Mouse (Mus musculus): ENCODE data around the gene OR5BS1P. TPM values are rescaled to one million over a fixed set of nuclear protein-coding genes. Genes with fewer than 3 reads are reported as not detected.
"Not testable (repeated sequence)": the region's sequence is repeated elsewhere in the genome, so short reads cannot be mapped to it uniquely, and the experiment has no call there.

OR5BS1P gene
- polyA plus RNA-seq, 1 experiment from 2014 or later: not detected

GRCm38 (mm10) chr15:98512799-98513321, 43.2 kb downstream of the OR5BS1P start:
- H3K9me3 ChIP-seq (ENCODE audit: control insufficient read depth, low read length): no peaks in the 10 kb centered on the region
- no peak overlapping the region for H3K9ac ChIP-seq (replicated peaks; ENCODE audit: low read depth, low read length)
- H3K36me3 ChIP-seq (ENCODE audit: control insufficient read depth, insufficient read depth): peaks cover 2% of the 10 kb centered on the region; the same call in 1 of the 2 replicates
- 63% methylated on average over 17 of the region's 17 CpGs for WGBS
- peaks cover 4% of the 10 kb centered on the region; the same call in 1 of the 2 replicates for H3K4me1 ChIP-seq (replicated peaks; ENCODE audit: control insufficient read depth, insufficient read depth, low read length)
- H3K4me2 ChIP-seq (ENCODE audit: low read length): no peak overlapping the region
- no peak overlapping the region for H3K27ac ChIP-seq (ENCODE audit: low read length)
- no peak for ATAC-seq
- H3K4me3 ChIP-seq (replicated peaks; ENCODE audit: low read length): no peak overlapping the region
- no peaks in the 10 kb centered on the region for H3K27me3 ChIP-seq (replicated peaks; ENCODE audit: control insufficient read depth, insufficient read depth, low read length)

GRCm38 (mm10) chr15:98513676-98514075, 44.0 kb downstream of the OR5BS1P start:
- H3K9ac ChIP-seq (replicated peaks; ENCODE audit: low read depth, low read length); H3K4me2 ChIP-seq (ENCODE audit: low read length); H3K27me3 ChIP-seq (replicated peaks; ENCODE audit: control insufficient read depth, insufficient read depth, low read length); H3K4me1 ChIP-seq (replicated peaks; ENCODE audit: control insufficient read depth, insufficient read depth, low read length); H3K4me3 ChIP-seq (replicated peaks; ENCODE audit: low read length); H3K9me3 ChIP-seq (ENCODE audit: control insufficient read depth, low read length); H3K36me3 ChIP-seq (ENCODE audit: control insufficient read depth, insufficient read depth); ATAC-seq; H3K27ac ChIP-seq (ENCODE audit: low read length): not testable (repeated sequence)
- WGBS: 57% methylated on average over 3 of the region's 3 CpGs

DNA sequence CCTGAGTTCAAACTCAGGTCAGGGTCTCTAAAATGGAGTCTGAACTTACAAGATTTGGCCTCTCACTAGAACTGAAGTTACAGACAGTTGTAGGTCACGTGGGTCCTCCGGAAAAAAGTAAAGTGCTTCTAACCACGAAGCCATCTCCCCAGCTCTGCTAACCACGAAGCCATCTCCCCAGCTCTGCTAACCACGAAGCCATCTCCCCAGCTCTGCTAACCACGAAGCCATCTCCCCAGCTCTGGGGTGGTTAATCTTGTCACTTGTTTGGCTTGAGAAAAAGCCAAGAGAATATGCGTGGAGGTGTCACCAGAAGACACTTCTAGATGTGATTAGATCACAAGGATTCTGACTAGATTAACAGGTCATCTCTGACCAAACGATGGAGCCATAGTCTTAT, 44.5 kb downstream of the OR5BS1P start:
- no peaks in the 10 kb centered on the region for H3K27me3 ChIP-seq (replicated peaks; ENCODE audit: control insufficient read depth, insufficient read depth, low read length)

DNA sequence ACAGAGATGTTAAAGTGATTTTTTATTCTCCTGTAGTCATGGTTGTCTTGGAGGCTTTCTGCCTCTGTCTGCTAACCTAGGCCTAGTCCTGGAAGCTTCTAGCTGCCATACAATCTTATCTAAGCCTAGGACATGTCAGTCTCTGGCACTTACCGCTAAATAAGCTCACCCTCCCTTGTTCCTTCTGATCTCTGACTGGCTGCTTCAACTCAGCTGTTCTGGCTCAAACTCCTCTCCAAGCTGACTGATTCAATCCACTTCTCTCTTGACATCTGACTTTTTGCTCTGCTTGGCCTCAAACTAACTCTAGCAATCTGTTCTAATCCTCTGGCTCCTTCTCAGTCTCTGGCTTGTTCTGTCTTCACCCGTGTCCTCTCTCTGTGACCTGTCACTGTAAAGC, 45.1 kb downstream of the OR5BS1P start:
- ATAC-seq; H3K9me3 ChIP-seq (ENCODE audit: control insufficient read depth, low read length); H3K27me3 ChIP-seq (replicated peaks; ENCODE audit: control insufficient read depth, insufficient read depth, low read length); H3K4me2 ChIP-seq (ENCODE audit: low read length); H3K4me3 ChIP-seq (replicated peaks; ENCODE audit: low read length); H3K9ac ChIP-seq (replicated peaks; ENCODE audit: low read depth, low read length); H3K27ac ChIP-seq (ENCODE audit: low read length); H3K4me1 ChIP-seq (replicated peaks; ENCODE audit: control insufficient read depth, insufficient read depth, low read length); H3K36me3 ChIP-seq (ENCODE audit: control insufficient read depth, insufficient read depth): not testable (repeated sequence)
- WGBS: 83% methylated on average over 2 of the region's 2 CpGs

More for the DNA sequence above, 44.5 kb downstream of the OR5BS1P start:
- H3K36me3 ChIP-seq (ENCODE audit: control insufficient read depth, insufficient read depth): peaks cover 5% of the 10 kb centered on the region; the same call in 1 of the 2 replicates
- H3K27ac ChIP-seq (ENCODE audit: low read length): no peak overlapping the region
- WGBS: 84% methylated on average over 8 of the region's 8 CpGs
- no peak overlapping the region for H3K4me2 ChIP-seq (ENCODE audit: low read length)
- no peak for ATAC-seq
- no peak overlapping the region for H3K9ac ChIP-seq (replicated peaks; ENCODE audit: low read depth, low read length)
- no peaks in the 10 kb centered on the region for H3K9me3 ChIP-seq (ENCODE audit: control insufficient read depth, low read length)
- no peak overlapping the region for H3K4me3 ChIP-seq (replicated peaks; ENCODE audit: low read length)
- peaks cover 4% of the 10 kb centered on the region; the same call in 1 of the 2 replicates for H3K4me1 ChIP-seq (replicated peaks; ENCODE audit: control insufficient read depth, insufficient read depth, low read length)

DNA sequence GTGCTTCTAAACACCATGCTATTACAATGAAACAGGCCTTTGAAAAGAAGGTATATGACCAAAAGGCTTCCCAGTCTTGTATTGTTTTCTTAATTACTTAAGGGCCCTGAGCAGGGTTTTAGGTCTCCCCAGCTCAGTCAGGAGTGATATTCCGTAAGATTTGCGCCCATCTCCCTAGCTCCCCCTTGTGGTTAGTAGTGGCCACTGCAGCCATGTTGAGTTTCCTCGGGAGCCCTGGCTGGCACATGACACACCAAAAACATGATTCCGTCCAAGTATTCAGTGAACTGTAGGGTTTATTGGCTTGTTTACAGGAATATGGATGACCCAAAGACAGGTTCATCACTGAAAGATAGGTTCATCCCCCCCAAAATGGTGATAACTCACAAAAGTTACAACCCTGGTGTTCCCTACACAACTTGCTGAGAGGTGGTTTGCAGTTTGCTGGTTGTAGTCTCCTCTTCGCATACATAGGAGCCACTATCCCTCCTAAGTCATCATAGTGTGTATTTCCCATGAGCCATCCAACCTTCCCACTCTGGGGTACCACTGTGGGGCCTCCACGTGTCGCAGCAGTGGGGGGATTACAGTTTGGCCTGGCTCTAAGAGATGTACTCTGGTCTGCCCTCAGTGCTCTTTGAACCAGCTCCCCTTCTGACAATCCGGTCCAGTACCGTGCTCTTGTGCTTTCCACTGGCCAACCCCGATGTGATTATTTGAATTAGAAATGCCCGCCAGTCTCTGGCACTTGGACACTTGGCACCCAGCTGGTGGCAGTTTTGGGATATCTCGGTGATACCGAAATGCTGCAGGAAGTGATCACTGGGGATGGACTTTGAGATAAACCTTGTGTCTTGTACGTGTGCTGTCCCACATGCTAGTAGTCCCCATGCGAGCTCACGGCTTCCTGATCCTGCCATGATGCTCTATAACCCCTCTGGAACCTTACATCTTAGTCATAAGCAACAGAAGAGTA, 48.0 kb downstream of the OR5BS1P start:
- Histone ChIP-seq H3K36me3 (ENCODE audit: control insufficient read depth, insufficient read depth) (peaks cover 24% of the 10 kb centered on the region), H3K27ac (ENCODE audit: low read length) (no peak overlapping the region), H3K27me3 (replicated peaks; ENCODE audit: control insufficient read depth, insufficient read depth, low read length) (no peaks in the 10 kb centered on the region), H3K9ac (replicated peaks; ENCODE audit: low read depth, low read length) (no peak overlapping the region), H3K4me3 (replicated peaks; ENCODE audit: low read length) (no peak overlapping the region), H3K9me3 (ENCODE audit: control insufficient read depth, low read length) (no peaks in the 10 kb centered on the region), H3K4me2 (ENCODE audit: low read length) (no peak overlapping the region), H3K4me1 (replicated peaks; ENCODE audit: control insufficient read depth, insufficient read depth, low read length) (no peaks in the 10 kb centered on the region)
- ATAC-seq: no peak
- WGBS: 69% methylated on average over 16 of the region's 16 CpGs

- H3K36me3 ChIP-seq (ENCODE audit: control insufficient read depth, insufficient read depth): peaks cover 40% of the 10 kb centered on the region
- 87% methylated on average over 3 of the region's 3 CpGs for WGBS
These were observed 51.5 kb downstream of the OR5BS1P start for GRCm38 (mm10) chr15:98521245-98521644.

GRCm38 (mm10) chr15:98526057-98526456, 56.4 kb downstream of the OR5BS1P start:
- ATAC-seq: no peak
- H3K27ac ChIP-seq (ENCODE audit: low read length): no peak overlapping the region
- no peak overlapping the region for H3K4me3 ChIP-seq (replicated peaks; ENCODE audit: low read length)
- H3K9ac ChIP-seq (replicated peaks; ENCODE audit: low read depth, low read length): no peak overlapping the region
- no peaks in the 10 kb centered on the region for H3K4me1 ChIP-seq (replicated peaks; ENCODE audit: control insufficient read depth, insufficient read depth, low read length)
- no peak overlapping the region for H3K4me2 ChIP-seq (ENCODE audit: low read length)
- WGBS: 55% methylated on average over 5 of the region's 5 CpGs
- H3K9me3 ChIP-seq (ENCODE audit: control insufficient read depth, low read length): no peaks in the 10 kb centered on the region
- H3K27me3 ChIP-seq (replicated peaks; ENCODE audit: control insufficient read depth, insufficient read depth, low read length): no peaks in the 10 kb centered on the region
- peaks cover 49% of the 10 kb centered on the region for H3K36me3 ChIP-seq (ENCODE audit: control insufficient read depth, insufficient read depth)

More at GRCm38 (mm10) chr15:98521245-98521644, 51.5 kb downstream of the OR5BS1P start:
- Histone ChIP-seq H3K9me3 (ENCODE audit: control insufficient read depth, low read length) (no peaks in the 10 kb centered on the region), H3K4me1 (replicated peaks; ENCODE audit: control insufficient read depth, insufficient read depth, low read length) (no peaks in the 10 kb centered on the region), H3K9ac (replicated peaks; ENCODE audit: low read depth, low read length) (no peak overlapping the region), H3K27ac (ENCODE audit: low read length) (no peak overlapping the region), H3K27me3 (replicated peaks; ENCODE audit: control insufficient read depth, insufficient read depth, low read length) (no peaks in the 10 kb centered on the region), H3K4me2 (ENCODE audit: low read length) (no peak overlapping the region), H3K4me3 (replicated peaks; ENCODE audit: low read length) (no peak overlapping the region)
- ATAC-seq: no peak

- Histone ChIP-seq H3K9me3 (ENCODE audit: control insufficient read depth, low read length) (no peaks in the 10 kb centered on the region), H3K9ac (replicated peaks; ENCODE audit: low read depth, low read length) (no peak overlapping the region), H3K27ac (ENCODE audit: low read length) (no peak overlapping the region), H3K27me3 (replicated peaks; ENCODE audit: control insufficient read depth, insufficient read depth, low read length) (no peaks in the 10 kb centered on the region), H3K4me2 (ENCODE audit: low read length) (no peak overlapping the region), H3K4me3 (replicated peaks; ENCODE audit: low read length) (no peak overlapping the region), H3K36me3 (ENCODE audit: control insufficient read depth, insufficient read depth) (peaks cover 45% of the 10 kb centered on the region), H3K4me1 (replicated peaks; ENCODE audit: control insufficient read depth, insufficient read depth, low read length) (peaks cover 1% of the 10 kb centered on the region)
- ATAC-seq: no peak
- WGBS: 93% methylated on average over 5 of the region's 5 CpGs
These were observed 57.5 kb downstream of the OR5BS1P start for GRCm38 (mm10) chr15:98527056-98527771.

DNA sequence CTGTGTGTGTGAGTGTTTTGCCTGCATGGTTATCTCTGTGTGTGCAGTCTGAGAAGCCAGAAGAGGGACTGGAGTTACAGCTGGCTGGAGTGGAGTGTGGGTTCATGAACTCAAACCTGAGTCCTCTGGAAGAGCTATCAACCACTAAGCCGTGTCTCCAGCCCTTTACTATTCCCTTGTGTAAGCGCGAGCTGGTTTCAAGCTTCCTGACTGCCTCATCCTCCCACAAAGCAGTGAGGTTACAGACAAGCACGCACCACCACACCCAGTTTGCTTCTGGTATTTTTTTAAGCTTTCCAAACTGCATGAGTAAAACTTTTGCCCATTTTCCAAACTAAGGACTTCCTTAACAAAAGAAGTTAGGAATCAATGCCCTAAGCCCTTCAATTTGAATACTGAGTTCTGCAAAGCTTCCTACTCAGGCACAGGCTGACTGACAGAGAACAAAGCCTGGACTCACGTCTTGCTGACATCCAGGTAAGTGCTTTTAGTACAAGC, 58.4 kb downstream of the OR5BS1P start:
- peaks cover 36% of the 10 kb centered on the region for H3K36me3 ChIP-seq (ENCODE audit: control insufficient read depth, insufficient read depth)
- no peaks in the 10 kb centered on the region for H3K27me3 ChIP-seq (replicated peaks; ENCODE audit: control insufficient read depth, insufficient read depth, low read length)
- WGBS: 88% methylated on average over 5 of the region's 5 CpGs

More for the DNA sequence above, 58.4 kb downstream of the OR5BS1P start:
- H3K4me3 ChIP-seq (replicated peaks; ENCODE audit: low read length): no peak overlapping the region
- H3K4me2 ChIP-seq (ENCODE audit: low read length): no peak overlapping the region
- no peak overlapping the region for H3K9ac ChIP-seq (replicated peaks; ENCODE audit: low read depth, low read length)
- no peak overlapping the region for H3K27ac ChIP-seq (ENCODE audit: low read length)
- no peaks in the 10 kb centered on the region for H3K9me3 ChIP-seq (ENCODE audit: control insufficient read depth, low read length)
- ATAC-seq: no peak
- H3K4me1 ChIP-seq (replicated peaks; ENCODE audit: control insufficient read depth, insufficient read depth, low read length): peaks cover 9% of the 10 kb centered on the region

Data from forebrain, embryonic 16.5 days (tissue).